Mouse (Mus musculus): ENCODE results near the gene Abhd14a. TPM values are rescaled to one million over a fixed set of nuclear protein-coding genes. Genes with fewer than 3 reads are reported as not detected.

The Abhd14a gene
- polyA plus RNA-seq, 1 experiment from 2014 or later, result 51.2 TPM

DNA sequence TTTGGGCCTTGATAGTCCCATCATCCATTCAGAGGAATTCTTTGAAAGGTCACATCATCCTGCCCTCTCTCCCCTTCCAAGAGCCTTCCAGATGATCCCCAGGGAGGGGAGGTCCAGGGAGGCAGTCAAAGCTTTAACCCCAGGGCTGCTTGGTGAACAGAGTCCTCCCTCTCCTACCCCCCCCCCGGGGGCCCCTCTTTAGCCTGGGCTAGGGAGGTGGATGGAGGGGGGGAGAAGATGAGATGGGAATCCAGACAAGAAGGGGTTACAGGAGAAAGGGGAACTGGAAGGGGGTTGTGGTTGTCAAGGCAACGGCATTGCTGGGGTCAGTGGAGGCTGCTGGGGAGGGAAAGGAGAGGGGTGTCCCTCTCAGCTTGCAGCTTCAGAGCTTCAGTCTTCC is 26.9 kb downstream of the Abhd14a start:
- H3K4me3 ChIP-seq (replicated peaks; ENCODE audit: low read depth, low read length), result no peak overlapping the region
- peak; percentile 58 for DNase-seq
- peak overlapping the region; percentile 41 for H3K4me2 ChIP-seq (ENCODE audit: low read length)
- no peak for ATAC-seq (ENCODE audit: low FRiP score, low TSS enrichment)
- H3K27me3 ChIP-seq (ENCODE audit: control insufficient read depth, insufficient read depth, low read length), result no peaks in the 10 kb centered on the region
- H3K4me1 ChIP-seq (ENCODE audit: control insufficient read depth, insufficient read depth, low read length), result peaks cover 27% of the 10 kb centered on the region
- H3K36me3 ChIP-seq (ENCODE audit: control insufficient read depth, insufficient read depth, low read length), result no peaks in the 10 kb centered on the region
- peak overlapping the region; percentile 54 for H3K27ac ChIP-seq (replicated peaks; ENCODE audit: low read depth, low read length)
- WGBS, result 0% methylated on average over 2 of the region's 2 CpGs
- no peak overlapping the region; the same call in 1 of the 2 replicates for H3K9ac ChIP-seq (replicated peaks; ENCODE audit: low read length)
- H3K9me3 ChIP-seq (ENCODE audit: control insufficient read depth, low read length), result no peaks in the 10 kb centered on the region

- H3K9ac ChIP-seq (replicated peaks; ENCODE audit: low read length), result peak overlapping the region; percentile 50
- peaks cover 27% of the 10 kb centered on the region for H3K4me1 ChIP-seq (ENCODE audit: control insufficient read depth, insufficient read depth, low read length)
- H3K4me3 ChIP-seq (replicated peaks; ENCODE audit: low read depth, low read length), result peak overlapping the region; percentile 22
- H3K27me3 ChIP-seq (ENCODE audit: control insufficient read depth, insufficient read depth, low read length), result no peaks in the 10 kb centered on the region
- DNase-seq (peak; percentile 88), ATAC-seq (ENCODE audit: low FRiP score, low TSS enrichment) (peak; percentile 43; the same call in 1 of the 2 replicates)
- no peaks in the 10 kb centered on the region for H3K36me3 ChIP-seq (ENCODE audit: control insufficient read depth, insufficient read depth, low read length)
- H3K27ac ChIP-seq (replicated peaks; ENCODE audit: low read depth, low read length), result peak overlapping the region; percentile 49
- WGBS, result 14% methylated on average over 29 of the region's 29 CpGs
- no peaks in the 10 kb centered on the region for H3K9me3 ChIP-seq (ENCODE audit: control insufficient read depth, low read length)
- H3K4me2 ChIP-seq (ENCODE audit: low read length), result peak overlapping the region; percentile 57
Observed at GRCm38 (mm10) chr9:106417841-106418625, 29.4 kb downstream of the Abhd14a start.

DNA sequence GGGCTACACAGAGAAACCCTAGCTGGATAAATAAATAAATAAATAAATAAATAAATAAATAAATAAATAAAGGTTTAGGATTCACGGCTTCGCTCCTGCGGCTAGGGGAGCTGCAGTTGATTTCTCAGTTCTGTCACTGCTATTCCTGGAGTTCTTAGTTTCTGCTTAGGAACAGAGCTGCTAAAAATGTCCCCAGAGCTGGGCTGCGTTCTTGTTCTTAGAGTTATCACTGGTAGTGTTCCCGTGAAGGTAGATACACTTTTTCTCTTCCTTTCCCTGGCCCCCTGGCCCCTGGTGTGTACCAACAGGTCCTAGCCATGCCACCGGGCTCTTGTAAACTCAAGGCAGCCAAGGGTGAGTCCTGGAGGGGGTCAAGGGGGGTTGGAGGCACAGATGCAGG is 30.7 kb downstream of the Abhd14a start:
- Histone ChIP-seq H3K36me3 (ENCODE audit: control insufficient read depth, insufficient read depth, low read length) (no peaks in the 10 kb centered on the region), H3K4me2 (ENCODE audit: low read length) (no peak overlapping the region), H3K27me3 (ENCODE audit: control insufficient read depth, insufficient read depth, low read length) (no peaks in the 10 kb centered on the region), H3K27ac (replicated peaks; ENCODE audit: low read depth, low read length) (no peak overlapping the region), H3K4me3 (replicated peaks; ENCODE audit: low read depth, low read length) (no peak overlapping the region), H3K9me3 (ENCODE audit: control insufficient read depth, low read length) (no peaks in the 10 kb centered on the region), H3K4me1 (ENCODE audit: control insufficient read depth, insufficient read depth, low read length) (peaks cover 27% of the 10 kb centered on the region), H3K9ac (replicated peaks; ENCODE audit: low read length) (no peak overlapping the region)
- ATAC-seq (ENCODE audit: low FRiP score, low TSS enrichment) (no peak), DNase-seq (no peak)
- 91% methylated on average over 6 of the region's 6 CpGs for WGBS

- DNase-seq (no peak), ATAC-seq (ENCODE audit: low FRiP score, low TSS enrichment) (no peak)
- Histone ChIP-seq H3K4me1 (ENCODE audit: control insufficient read depth, insufficient read depth, low read length) (peaks cover 12% of the 10 kb centered on the region), H3K36me3 (ENCODE audit: control insufficient read depth, insufficient read depth, low read length) (no peaks in the 10 kb centered on the region), H3K4me2 (ENCODE audit: low read length) (no peak overlapping the region), H3K27ac (replicated peaks; ENCODE audit: low read depth, low read length) (no peak overlapping the region), H3K9ac (replicated peaks; ENCODE audit: low read length) (no peak overlapping the region), H3K9me3 (ENCODE audit: control insufficient read depth, low read length) (no peaks in the 10 kb centered on the region), H3K27me3 (ENCODE audit: control insufficient read depth, insufficient read depth, low read length) (no peaks in the 10 kb centered on the region), H3K4me3 (replicated peaks; ENCODE audit: low read depth, low read length) (no peak overlapping the region)
- WGBS, result 83% methylated on average over 5 of the region's 5 CpGs
Observed at GRCm38 (mm10) chr9:106413606-106414005, 33.9 kb downstream of the Abhd14a start.

GRCm38 (mm10) chr9:106412210-106412609 is 35.3 kb downstream of the Abhd14a start:
- Histone ChIP-seq H3K4me3 (replicated peaks; ENCODE audit: low read depth, low read length) (no peak overlapping the region), H3K4me2 (ENCODE audit: low read length) (no peak overlapping the region), H3K27me3 (ENCODE audit: control insufficient read depth, insufficient read depth, low read length) (no peaks in the 10 kb centered on the region), H3K36me3 (ENCODE audit: control insufficient read depth, insufficient read depth, low read length) (no peaks in the 10 kb centered on the region), H3K27ac (replicated peaks; ENCODE audit: low read depth, low read length) (no peak overlapping the region), H3K9ac (replicated peaks; ENCODE audit: low read length) (no peak overlapping the region), H3K9me3 (ENCODE audit: control insufficient read depth, low read length) (no peaks in the 10 kb centered on the region), H3K4me1 (ENCODE audit: control insufficient read depth, insufficient read depth, low read length) (no peaks in the 10 kb centered on the region)
- WGBS, result 77% methylated on average over 3 of the region's 3 CpGs
- DNase-seq (no peak), ATAC-seq (ENCODE audit: low FRiP score, low TSS enrichment) (no peak)

DNA sequence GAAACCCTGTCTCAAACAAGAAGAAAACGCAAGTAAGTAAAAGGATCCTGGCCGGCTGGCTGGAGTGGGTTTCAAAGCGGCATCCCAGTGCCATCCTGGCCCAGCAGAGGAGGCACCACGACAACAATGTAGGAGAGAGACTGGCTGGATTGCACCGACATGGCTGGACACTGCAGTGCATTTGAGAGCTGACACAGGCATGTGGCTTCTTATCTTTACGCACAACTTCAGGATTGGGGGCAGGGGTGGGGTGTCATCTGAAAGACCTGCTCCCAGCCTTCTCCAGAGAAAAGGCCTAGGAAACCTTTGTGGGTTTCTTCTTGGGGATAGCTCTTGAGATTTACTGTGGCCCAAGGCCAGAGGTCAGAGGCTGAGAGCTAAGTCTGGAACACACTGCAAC is 35.7 kb downstream of the Abhd14a start:
- Histone ChIP-seq H3K27ac (replicated peaks; ENCODE audit: low read depth, low read length) (no peak overlapping the region), H3K27me3 (ENCODE audit: control insufficient read depth, insufficient read depth, low read length) (no peaks in the 10 kb centered on the region), H3K9ac (replicated peaks; ENCODE audit: low read length) (no peak overlapping the region), H3K9me3 (ENCODE audit: control insufficient read depth, low read length) (no peaks in the 10 kb centered on the region), H3K4me1 (ENCODE audit: control insufficient read depth, insufficient read depth, low read length) (no peaks in the 10 kb centered on the region), H3K4me2 (ENCODE audit: low read length) (no peak overlapping the region), H3K36me3 (ENCODE audit: control insufficient read depth, insufficient read depth, low read length) (no peaks in the 10 kb centered on the region), H3K4me3 (replicated peaks; ENCODE audit: low read depth, low read length) (no peak overlapping the region)
- DNase-seq (no peak), ATAC-seq (ENCODE audit: low FRiP score, low TSS enrichment) (no peak)
- 82% methylated on average over 6 of the region's 6 CpGs for WGBS

GRCm38 (mm10) chr9:106411091-106411594 is 36.3 kb downstream of the Abhd14a start:
- 84% methylated on average over 9 of the region's 9 CpGs for WGBS
- ATAC-seq (ENCODE audit: low FRiP score, low TSS enrichment) (no peak), DNase-seq (no peak)
- Histone ChIP-seq H3K4me2 (ENCODE audit: low read length) (no peak overlapping the region), H3K27me3 (ENCODE audit: control insufficient read depth, insufficient read depth, low read length) (no peaks in the 10 kb centered on the region), H3K27ac (replicated peaks; ENCODE audit: low read depth, low read length) (no peak overlapping the region), H3K9ac (replicated peaks; ENCODE audit: low read length) (no peak overlapping the region), H3K4me1 (ENCODE audit: control insufficient read depth, insufficient read depth, low read length) (no peaks in the 10 kb centered on the region; the same call in 1 of the 2 replicates), H3K9me3 (ENCODE audit: control insufficient read depth, low read length) (no peaks in the 10 kb centered on the region), H3K36me3 (ENCODE audit: control insufficient read depth, insufficient read depth, low read length) (no peaks in the 10 kb centered on the region), H3K4me3 (replicated peaks; ENCODE audit: low read depth, low read length) (no peak overlapping the region)

DNA sequence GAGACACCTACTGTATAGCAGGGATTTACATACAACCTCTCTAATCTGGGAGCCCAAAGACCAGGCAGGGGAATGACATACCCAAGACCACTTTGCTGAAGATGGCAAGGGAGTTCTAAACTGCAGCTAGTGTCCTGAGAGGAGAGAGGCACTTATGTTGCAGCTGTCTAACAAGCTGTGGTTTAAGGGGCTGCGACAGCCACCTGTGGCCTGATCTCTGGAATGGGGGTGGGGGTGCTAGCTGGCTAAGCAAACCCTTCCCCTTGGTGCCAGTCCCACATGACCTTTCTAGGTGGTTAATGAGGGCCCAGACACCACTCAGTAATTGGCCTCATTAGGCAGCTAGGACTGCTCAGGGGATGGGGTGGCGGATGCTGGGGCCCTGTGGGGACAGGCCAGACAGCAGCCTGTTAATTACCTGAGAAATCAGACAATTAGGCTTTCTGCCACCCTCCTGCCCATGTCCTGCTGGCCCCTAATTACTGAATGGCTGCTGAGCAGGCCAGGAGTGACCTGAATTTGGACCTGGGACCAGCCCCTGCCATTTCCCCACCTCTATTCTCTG is 37.3 kb downstream of the Abhd14a start:
- Histone ChIP-seq H3K27me3 (ENCODE audit: control insufficient read depth, insufficient read depth, low read length) (no peaks in the 10 kb centered on the region), H3K36me3 (ENCODE audit: control insufficient read depth, insufficient read depth, low read length) (no peaks in the 10 kb centered on the region), H3K9ac (replicated peaks; ENCODE audit: low read length) (no peak overlapping the region), H3K4me3 (replicated peaks; ENCODE audit: low read depth, low read length) (no peak overlapping the region), H3K4me1 (ENCODE audit: control insufficient read depth, insufficient read depth, low read length) (no peaks in the 10 kb centered on the region; the same call in 1 of the 2 replicates), H3K9me3 (ENCODE audit: control insufficient read depth, low read length) (no peaks in the 10 kb centered on the region), H3K27ac (replicated peaks; ENCODE audit: low read depth, low read length) (no peak overlapping the region), H3K4me2 (ENCODE audit: low read length) (no peak overlapping the region)
- WGBS, result 72% methylated on average over 2 of the region's 2 CpGs
- DNase-seq, result no peak
- ATAC-seq (ENCODE audit: low FRiP score, low TSS enrichment), result no peak

DNA sequence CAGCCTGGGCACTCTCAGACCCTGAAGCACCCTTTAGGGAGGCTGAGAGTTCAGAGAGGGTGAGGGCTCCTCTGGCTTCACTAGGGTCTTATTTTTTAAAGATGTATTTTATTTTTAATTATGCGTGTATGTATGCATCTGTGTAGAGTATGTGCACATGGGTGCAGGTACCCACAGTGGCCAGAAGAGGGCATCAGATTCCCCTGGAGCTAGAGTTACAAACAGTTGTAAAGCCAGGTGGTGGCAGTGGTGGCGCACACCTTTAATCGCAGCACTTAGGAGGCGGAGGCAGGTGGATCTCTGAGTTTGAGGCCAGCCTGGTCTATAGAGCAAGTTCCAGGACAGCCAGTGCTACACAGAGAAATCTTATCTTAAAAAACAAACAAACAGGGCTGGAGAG is 38.4 kb downstream of the Abhd14a start:
- Histone ChIP-seq H3K36me3 (ENCODE audit: control insufficient read depth, insufficient read depth, low read length) (no peaks in the 10 kb centered on the region), H3K4me2 (ENCODE audit: low read length) (no peak overlapping the region), H3K9me3 (ENCODE audit: control insufficient read depth, low read length) (no peaks in the 10 kb centered on the region), H3K4me3 (replicated peaks; ENCODE audit: low read depth, low read length) (no peak overlapping the region), H3K4me1 (ENCODE audit: control insufficient read depth, insufficient read depth, low read length) (no peaks in the 10 kb centered on the region; the same call in 1 of the 2 replicates), H3K27me3 (ENCODE audit: control insufficient read depth, insufficient read depth, low read length) (no peaks in the 10 kb centered on the region), H3K9ac (replicated peaks; ENCODE audit: low read length) (no peak overlapping the region), H3K27ac (replicated peaks; ENCODE audit: low read depth, low read length) (no peak overlapping the region)
- no peak for ATAC-seq (ENCODE audit: low FRiP score, low TSS enrichment)
- DNase-seq, result no peak
- 98% methylated on average over 4 of the region's 4 CpGs for WGBS
